Mouse (Mus musculus): ENCODE measurements around the gene Mrtfa. TPM values are rescaled to one million over a fixed set of nuclear protein-coding genes. Genes with fewer than 3 reads are reported as not detected.
A peak's percentile ranks its signal among the peaks of the same experiment; 100 is the strongest.

Gene Mrtfa
- polyA plus RNA-seq, 1 experiment from 2014 or later = 4.5 TPM

- H3K4me2 ChIP-seq (ENCODE audit: low read depth, low read length) = no peak overlapping the region
- H3K36me3 ChIP-seq (replicated peaks; ENCODE audit: insufficient read depth, low read length) = no peaks in the 10 kb centered on the region
- H3K9me3 ChIP-seq (ENCODE audit: low read length) = no peaks in the 10 kb centered on the region
- no peaks in the 10 kb centered on the region for H3K27me3 ChIP-seq (ENCODE audit: insufficient read depth, low read length)
- DNase-seq = no peak
- 75% methylated on average over 2 of the region's 2 CpGs for WGBS (ENCODE audit: insufficient replicate concordance)
- peaks cover 6% of the 10 kb centered on the region for H3K4me1 ChIP-seq (ENCODE audit: insufficient read depth)
- no peak overlapping the region for H3K4me3 ChIP-seq (ENCODE audit: low read depth, low read length)
- TF ChIP-seq EP300 (IDR thresholded peaks at IDR 0.05; ENCODE audit: low read depth) (no peak), CTCF (IDR thresholded peaks at IDR 0.05; ENCODE audit: low read depth) (no peak)
- H3K27ac ChIP-seq (ENCODE audit: low read depth) = 0 out of 2 replicates have a peak overlapping the region, but pooled peaks have one; percentile 7
- peak; percentile 38; the same call in 1 of the 2 replicates for ATAC-seq
- H3K9ac ChIP-seq (replicated peaks) = no peak overlapping the region
Measured at GRCm38 (mm10) chr15:81124282-81124681, 66.3 kb downstream of the Mrtfa start.

- H3K9me3 ChIP-seq (ENCODE audit: low read length) = no peaks in the 10 kb centered on the region
- H3K36me3 ChIP-seq (replicated peaks; ENCODE audit: insufficient read depth, low read length) = no peaks in the 10 kb centered on the region
- no peak overlapping the region for H3K4me3 ChIP-seq (ENCODE audit: low read depth, low read length)
- no peak for DNase-seq
- H3K27ac ChIP-seq (ENCODE audit: low read depth) = no peak overlapping the region
- H3K27me3 ChIP-seq (ENCODE audit: insufficient read depth, low read length) = no peaks in the 10 kb centered on the region
- H3K9ac ChIP-seq (replicated peaks) = no peak overlapping the region
- ATAC-seq = no peak
- no peak for TF ChIP-seq CTCF (IDR thresholded peaks at IDR 0.05; ENCODE audit: low read depth)
- TF ChIP-seq EP300 (IDR thresholded peaks at IDR 0.05; ENCODE audit: low read depth) = no peak
- no peak overlapping the region for H3K4me2 ChIP-seq (ENCODE audit: low read depth, low read length)
- 87% methylated on average over 5 of the region's 5 CpGs for WGBS (ENCODE audit: insufficient replicate concordance)
- H3K4me1 ChIP-seq (ENCODE audit: insufficient read depth) = peaks cover 5% of the 10 kb centered on the region
Measured at GRCm38 (mm10) chr15:81123122-81123521, 67.4 kb downstream of the Mrtfa start.

GRCm38 (mm10) chr15:81122535-81122934, 68.0 kb downstream of the Mrtfa start:
- Histone ChIP-seq H3K4me2 (ENCODE audit: low read depth, low read length) (no peak overlapping the region), H3K36me3 (replicated peaks; ENCODE audit: insufficient read depth, low read length) (no peaks in the 10 kb centered on the region), H3K27ac (ENCODE audit: low read depth) (no peak overlapping the region), H3K9ac (replicated peaks) (no peak overlapping the region), H3K27me3 (ENCODE audit: insufficient read depth, low read length) (no peaks in the 10 kb centered on the region), H3K9me3 (ENCODE audit: low read length) (no peaks in the 10 kb centered on the region), H3K4me3 (ENCODE audit: low read depth, low read length) (no peak overlapping the region), H3K4me1 (ENCODE audit: insufficient read depth) (peaks cover 5% of the 10 kb centered on the region)
- TF ChIP-seq CTCF (IDR thresholded peaks at IDR 0.05; ENCODE audit: low read depth) (no peak), EP300 (IDR thresholded peaks at IDR 0.05; ENCODE audit: low read depth) (no peak)
- WGBS (ENCODE audit: insufficient replicate concordance) = 65% methylated on average over 4 of the region's 4 CpGs
- no peak for DNase-seq
- no peak for ATAC-seq

- Histone ChIP-seq H3K9me3 (ENCODE audit: low read length) (no peaks in the 10 kb centered on the region), H3K4me2 (ENCODE audit: low read depth, low read length) (no peak overlapping the region), H3K27me3 (ENCODE audit: insufficient read depth, low read length) (no peaks in the 10 kb centered on the region), H3K4me1 (ENCODE audit: insufficient read depth) (peaks cover 5% of the 10 kb centered on the region), H3K36me3 (replicated peaks; ENCODE audit: insufficient read depth, low read length) (no peaks in the 10 kb centered on the region), H3K4me3 (ENCODE audit: low read depth, low read length) (no peak overlapping the region), H3K27ac (ENCODE audit: low read depth) (no peak overlapping the region), H3K9ac (replicated peaks) (no peak overlapping the region)
- DNase-seq (no peak), ATAC-seq (no peak)
- no peak for TF ChIP-seq CTCF (IDR thresholded peaks at IDR 0.05; ENCODE audit: low read depth)
- no peak for TF ChIP-seq EP300 (IDR thresholded peaks at IDR 0.05; ENCODE audit: low read depth)
- 76% methylated on average over 2 of the region's 2 CpGs for WGBS (ENCODE audit: insufficient replicate concordance)
Measured at GRCm38 (mm10) chr15:81122078-81122477, 68.5 kb downstream of the Mrtfa start.

- no peak for TF ChIP-seq CTCF (IDR thresholded peaks at IDR 0.05; ENCODE audit: low read depth)
- TF ChIP-seq EP300 (IDR thresholded peaks at IDR 0.05; ENCODE audit: low read depth) = no peak
- H3K4me3 ChIP-seq (ENCODE audit: low read depth, low read length) = no peak overlapping the region
- no peaks in the 10 kb centered on the region for H3K27me3 ChIP-seq (ENCODE audit: insufficient read depth, low read length)
- H3K36me3 ChIP-seq (replicated peaks; ENCODE audit: insufficient read depth, low read length) = no peaks in the 10 kb centered on the region
- H3K27ac ChIP-seq (ENCODE audit: low read depth) = no peak overlapping the region
- no peak for DNase-seq
- ATAC-seq = no peak
- H3K4me1 ChIP-seq (ENCODE audit: insufficient read depth) = peaks cover 5% of the 10 kb centered on the region
- H3K4me2 ChIP-seq (ENCODE audit: low read depth, low read length) = no peak overlapping the region
- no peaks in the 10 kb centered on the region for H3K9me3 ChIP-seq (ENCODE audit: low read length)
- H3K9ac ChIP-seq (replicated peaks) = no peak overlapping the region
- WGBS (ENCODE audit: insufficient replicate concordance) = 81% methylated on average over 7 of the region's 7 CpGs
Measured at GRCm38 (mm10) chr15:81120946-81121345, 69.6 kb downstream of the Mrtfa start.

GRCm38 (mm10) chr15:81120140-81120539, 70.4 kb downstream of the Mrtfa start:
- no peak for DNase-seq
- no peaks in the 10 kb centered on the region for H3K27me3 ChIP-seq (ENCODE audit: insufficient read depth, low read length)
- no peaks in the 10 kb centered on the region for H3K9me3 ChIP-seq (ENCODE audit: low read length)
- no peak overlapping the region for H3K9ac ChIP-seq (replicated peaks)
- H3K4me2 ChIP-seq (ENCODE audit: low read depth, low read length) = no peak overlapping the region
- TF ChIP-seq EP300 (IDR thresholded peaks at IDR 0.05; ENCODE audit: low read depth) = no peak
- no peak for TF ChIP-seq CTCF (IDR thresholded peaks at IDR 0.05; ENCODE audit: low read depth)
- WGBS (ENCODE audit: insufficient replicate concordance) = 72% methylated on average over 6 of the region's 6 CpGs
- no peak for ATAC-seq
- H3K27ac ChIP-seq (ENCODE audit: low read depth) = no peak overlapping the region
- H3K36me3 ChIP-seq (replicated peaks; ENCODE audit: insufficient read depth, low read length) = no peaks in the 10 kb centered on the region
- no peak overlapping the region for H3K4me3 ChIP-seq (ENCODE audit: low read depth, low read length)
- peaks cover 5% of the 10 kb centered on the region for H3K4me1 ChIP-seq (ENCODE audit: insufficient read depth)

- H3K27ac ChIP-seq (ENCODE audit: low read depth) = no peak overlapping the region
- ATAC-seq (no peak), DNase-seq (no peak)
- H3K36me3 ChIP-seq (replicated peaks; ENCODE audit: insufficient read depth, low read length) = no peaks in the 10 kb centered on the region
- H3K4me2 ChIP-seq (ENCODE audit: low read depth, low read length) = no peak overlapping the region
- 67% methylated on average over 4 of the region's 4 CpGs for WGBS (ENCODE audit: insufficient replicate concordance)
- H3K9ac ChIP-seq (replicated peaks) = no peak overlapping the region
- no peaks in the 10 kb centered on the region for H3K27me3 ChIP-seq (ENCODE audit: insufficient read depth, low read length)
- no peaks in the 10 kb centered on the region for H3K9me3 ChIP-seq (ENCODE audit: low read length)
- no peak overlapping the region for H3K4me3 ChIP-seq (ENCODE audit: low read depth, low read length)
- no peaks in the 10 kb centered on the region; the same call in 1 of the 2 replicates for H3K4me1 ChIP-seq (ENCODE audit: insufficient read depth)
- TF ChIP-seq EP300 (IDR thresholded peaks at IDR 0.05; ENCODE audit: low read depth) = no peak
- TF ChIP-seq CTCF (IDR thresholded peaks at IDR 0.05; ENCODE audit: low read depth) = no peak
Measured at GRCm38 (mm10) chr15:81118226-81118625, 72.3 kb downstream of the Mrtfa start.
